Mouse (Mus musculus) brain, embryonic 14.5 days (tissue): ENCODE measurements at regions not wholly inside any gene's neighbourhood (a gene's known extent, or its start where the extent isn't known, plus 50 kb on each side); places are given as distances from the start of the nearest gene placed in this dataset.

ENCODE experiments used
- DNase-seq: peaks from one replicate; pipeline ENCODE4 v3.0.0-alpha.2; 2011; ENCODE audit warnings: low read depth
- CTCF ChIP-seq: fragments of 200-500 bp; IDR thresholded peaks from 2 replicates; pipeline ENCODE4 v1.5.1; 2012; ENCODE audit warnings: inconsistent platforms, mild to moderate bottlenecking, moderate library complexity, borderline replicate concordance; ENCODE audit not compliant: insufficient read depth, insufficient read length; ENCODE audit errors: extremely low read depth
- POLR2A ChIP-seq: fragments of 200-500 bp; IDR thresholded peaks from 2 replicates; pipeline ENCODE4 v1.6.1; 2012; ENCODE audit warnings: mild to moderate bottlenecking, inconsistent platforms, borderline replicate concordance; ENCODE audit not compliant: poor library complexity, insufficient read depth, insufficient read length, severe bottlenecking; ENCODE audit errors: extremely low read depth

GRCm38 (mm10) chrX:146728562-146728961 lies 233.8 kb upstream of the Htr2c start:
- no peak for TF ChIP-seq CTCF
- no peak for TF ChIP-seq POLR2A
- DNase-seq, result peak; percentile 69
